ENCODE assay signal across 40 mouse cellular contexts in genomic region chr7:121750244-121750643, GRCm38 (mm10). TPM values are rescaled to one million over a fixed set of nuclear protein-coding genes. Genes with fewer than 3 reads are reported as not detected.
"Had no signal": no experiment of that assay in that cellular context is flagged by ENCODE, and none has a peak within 500 bp of the region (broad histone marks: within the 10 kb centered on the region; RNA-seq: fewer than 3 reads in every experiment).

No protein-coding gene starts in this region.

- H3K4me1 ChIP-seq: limb, embryonic 10.5 days; limb, embryonic 12.5 days; limb, embryonic 13.5 days; limb, embryonic 15.5 days; liver, embryonic 12.5 days; liver, embryonic 13.5 days; liver, embryonic 15.5 days; lung, embryonic 15.5 days; megakaryocyte, embryonic 14.5 days; midbrain, embryonic 12.5 days; midbrain, embryonic 13.5 days; midbrain, embryonic 15.5 days; neural tube, embryonic 12.5 days had no signal

- H3K4me3 ChIP-seq: limb, embryonic 10.5 days; limb, embryonic 12.5 days; limb, embryonic 13.5 days; limb, embryonic 15.5 days; liver, embryonic 12.5 days; liver, embryonic 13.5 days; liver, embryonic 15.5 days; lung, embryonic 15.5 days; megakaryocyte, embryonic 14.5 days; midbrain, embryonic 10.5 days; midbrain, embryonic 12.5 days; midbrain, embryonic 13.5 days; midbrain, embryonic 15.5 days; myocyte; neural tube, embryonic 12.5 days had no signal

- H3K9me3 ChIP-seq: limb, embryonic 10.5 days; limb, embryonic 12.5 days; limb, embryonic 13.5 days; limb, embryonic 15.5 days; liver, embryonic 12.5 days; liver, embryonic 13.5 days; liver, embryonic 15.5 days; lung, embryonic 15.5 days; megakaryocyte, embryonic 14.5 days; midbrain, embryonic 10.5 days; midbrain, embryonic 12.5 days; midbrain, embryonic 13.5 days; midbrain, embryonic 15.5 days; neural tube, embryonic 12.5 days had no signal

- H3K27me3 ChIP-seq: limb, embryonic 12.5 days; limb, embryonic 13.5 days; limb, embryonic 15.5 days; liver, embryonic 12.5 days; liver, embryonic 13.5 days; liver, embryonic 15.5 days; lung, embryonic 15.5 days; midbrain, embryonic 12.5 days; midbrain, embryonic 13.5 days; midbrain, embryonic 15.5 days; neural tube, embryonic 12.5 days had no signal

- H3K9ac ChIP-seq: limb, embryonic 12.5 days; limb, embryonic 13.5 days; limb, embryonic 15.5 days; liver, embryonic 12.5 days; liver, embryonic 13.5 days; liver, embryonic 14.5 days; liver, embryonic 15.5 days; liver, postnatal 0 days; lung, embryonic 14.5 days; lung, embryonic 15.5 days; midbrain, embryonic 12.5 days; midbrain, embryonic 13.5 days; midbrain, embryonic 15.5 days; neural tube, embryonic 12.5 days had no signal

- H3K4me2 ChIP-seq: limb, embryonic 12.5 days; limb, embryonic 13.5 days; limb, embryonic 15.5 days; liver, embryonic 11.5 days; liver, embryonic 12.5 days; liver, embryonic 13.5 days; liver, embryonic 15.5 days; lung, embryonic 14.5 days; lung, embryonic 15.5 days; midbrain, embryonic 11.5 days; midbrain, embryonic 12.5 days; midbrain, embryonic 13.5 days; midbrain, embryonic 15.5 days; neural tube, embryonic 12.5 days had no signal

- ATAC-seq: liver, embryonic 12.5 days; liver, postnatal 0 days; lung, postnatal 0 days; midbrain, embryonic 13.5 days; midbrain, embryonic 15.5 days; midbrain, embryonic 16.5 days had no signal

- H3K36me3 ChIP-seq: limb, embryonic 10.5 days; limb, embryonic 12.5 days; limb, embryonic 13.5 days; limb, embryonic 15.5 days; liver, embryonic 12.5 days; liver, embryonic 13.5 days; liver, embryonic 15.5 days; lung, embryonic 15.5 days; midbrain, embryonic 10.5 days; midbrain, embryonic 12.5 days; midbrain, embryonic 13.5 days; midbrain, embryonic 15.5 days; neural tube, embryonic 12.5 days had no signal

- H3K27ac ChIP-seq: limb, embryonic 10.5 days; limb, embryonic 12.5 days; limb, embryonic 13.5 days; limb, embryonic 15.5 days; liver, embryonic 12.5 days; liver, embryonic 13.5 days; liver, embryonic 14.5 days; liver, embryonic 15.5 days; lung, embryonic 15.5 days; macrophage; midbrain, embryonic 10.5 days; midbrain, embryonic 12.5 days; midbrain, embryonic 13.5 days; midbrain, embryonic 15.5 days; neural tube, embryonic 12.5 days had no signal

- DNase-seq: left cerebral cortex, postnatal 4 days; liver; liver, embryonic 13.5 days; liver, postnatal 0 days; lung, adult 18-20 months; lung, adult 2 months; lung, embryonic 14.5 days; lung, postnatal 10 days; lung, postnatal 14 days; lung, postnatal 36 days; lung, postnatal 4 days; midbrain, embryonic 14.5 days had no signal

RNA-seq across cellular contexts. Expression of gene Scnn1g, which starts 16.0 kb away (rescaled TPM):
- total RNA-seq: left cerebral cortex, postnatal 25 days; left cerebral cortex, postnatal 4 days; liver, adult 2 months; megakaryocyte progenitor cell, adult 5-6 weeks; megakaryocyte, adult 5-6 weeks; megakaryocyte-erythroid progenitor cell, adult 5-6 weeks; midbrain, postnatal 0 days had no signal
- polyA plus RNA-seq: limb, embryonic 10.5 days; limb, embryonic 11.5 days; liver, adult 2 months; liver, embryonic 11.5 days; liver, embryonic 12.5 days; liver, embryonic 13.5 days; liver, embryonic 14.5 days; liver, embryonic 15.5 days; liver, embryonic 16.5 days; liver, postnatal 0 days; macrophage; midbrain, embryonic 11.5 days; midbrain, embryonic 12.5 days; midbrain, embryonic 13.5 days; midbrain, embryonic 14.5 days; midbrain, embryonic 15.5 days; midbrain, embryonic 16.5 days; myocyte had no signal
